In genomic region chr16:89871382-89871781, GRCm38 (mm10) we compare ENCODE assay signal across 12 mouse cellular contexts.
DNase-seq lines count a peak whose midpoint lies in the region; ATAC-seq and TF ChIP-seq lines count a peak whose summit lies in the region.
"Had no signal": no experiment of that assay in that cellular context is flagged by ENCODE, and none has a peak within 500 bp of the region (broad histone marks: within the 10 kb centered on the region; RNA-seq: fewer than 3 reads in every experiment).

No protein-coding gene starts in this region.

- H3K27ac ChIP-seq in forebrain, postnatal 0 days (ENCODE audit: low read depth, low read length), result 0 out of 2 replicates have a peak overlapping the region, but pooled peaks have one; percentile 15
- H3K27ac ChIP-seq in forebrain, embryonic 10.5 days, result no peak overlapping the region
- H3K27ac ChIP-seq in midbrain, embryonic 14.5 days (replicated peaks; ENCODE audit: low read depth, low read length), result no peak overlapping the region
- H3K27ac ChIP-seq in midbrain, embryonic 15.5 days, result no peak overlapping the region
- 0 out of 2 replicates have a peak overlapping the region, but pooled peaks have one; percentile 64 for H3K27ac ChIP-seq in liver, embryonic 11.5 days (ENCODE audit: low read depth, low read length)

- intact Hi-C loops in gastrocnemius, postnatal 14 days (cut with DNase I; ENCODE audit: low total_unique reads), result no loop called here
- intact Hi-C loops in gastrocnemius, postnatal 36 days (cut with DNase I), result no loop called here

- no peak for TF ChIP-seq CTCF in forebrain, postnatal 0 days (IDR thresholded peaks at IDR 0.05; ENCODE audit: low read depth)

- H3K4me2 ChIP-seq in forebrain, postnatal 0 days (ENCODE audit: low read depth), result no peak overlapping the region
- no peak overlapping the region for H3K4me2 ChIP-seq in midbrain, embryonic 14.5 days (ENCODE audit: low read length)
- H3K4me2 ChIP-seq in midbrain, embryonic 15.5 days, result no peak overlapping the region
- peak overlapping the region; percentile 58 for H3K4me2 ChIP-seq in liver, embryonic 11.5 days

- H3K27me3 ChIP-seq in forebrain, postnatal 0 days (ENCODE audit: insufficient read depth, low read length), result no peaks in the 10 kb centered on the region
- H3K27me3 ChIP-seq in forebrain, embryonic 10.5 days (ENCODE audit: poor library complexity, severe bottlenecking), result no peaks in the 10 kb centered on the region
- no peaks in the 10 kb centered on the region for H3K27me3 ChIP-seq in midbrain, embryonic 14.5 days (ENCODE audit: control insufficient read depth, insufficient read depth, low read length)
- H3K27me3 ChIP-seq in midbrain, embryonic 15.5 days (replicated peaks), result no peaks in the 10 kb centered on the region
- no peaks in the 10 kb centered on the region for H3K27me3 ChIP-seq in liver, embryonic 11.5 days (replicated peaks; ENCODE audit: control insufficient read depth, insufficient read depth, low read length)

- no peak overlapping the region for H3K9ac ChIP-seq in forebrain, postnatal 0 days
- no peak overlapping the region for H3K9ac ChIP-seq in midbrain, embryonic 14.5 days (replicated peaks; ENCODE audit: low read length)
- H3K9ac ChIP-seq in midbrain, embryonic 15.5 days, result no peak overlapping the region
- peak overlapping the region; percentile 3; the same call in 1 of the 2 replicates for H3K9ac ChIP-seq in liver, embryonic 11.5 days (ENCODE audit: low read depth, low read length)

- H3K4me1 ChIP-seq in forebrain, postnatal 0 days (ENCODE audit: insufficient read depth), result 0 out of 2 replicates have a peak, but pooled peaks cover 6% of the 10 kb centered on the region
- H3K4me1 ChIP-seq in forebrain, embryonic 10.5 days, result peaks cover 35% of the 10 kb centered on the region
- peaks cover 22% of the 10 kb centered on the region for H3K4me1 ChIP-seq in midbrain, embryonic 14.5 days (ENCODE audit: control insufficient read depth, insufficient read depth, low read length)
- peaks cover 29% of the 10 kb centered on the region for H3K4me1 ChIP-seq in midbrain, embryonic 15.5 days
- peaks cover 23% of the 10 kb centered on the region for H3K4me1 ChIP-seq in liver, embryonic 11.5 days (replicated peaks; ENCODE audit: control insufficient read depth, insufficient read depth, low read length)

- no peaks in the 10 kb centered on the region for H3K9me3 ChIP-seq in forebrain, postnatal 0 days (ENCODE audit: low read length)
- peaks cover 14% of the 10 kb centered on the region; the same call in 1 of the 2 replicates for H3K9me3 ChIP-seq in forebrain, embryonic 10.5 days
- 0 out of 2 replicates have a peak, but pooled peaks cover 3% of the 10 kb centered on the region for H3K9me3 ChIP-seq in midbrain, embryonic 14.5 days (ENCODE audit: control insufficient read depth, low read length)
- H3K9me3 ChIP-seq in midbrain, embryonic 15.5 days, result no peaks in the 10 kb centered on the region
- no peaks in the 10 kb centered on the region for H3K9me3 ChIP-seq in liver, embryonic 11.5 days (ENCODE audit: control insufficient read depth, low read length)

- H3K4me3 ChIP-seq in forebrain, postnatal 0 days (ENCODE audit: low read depth, low read length), result no peak overlapping the region
- H3K4me3 ChIP-seq in forebrain, embryonic 10.5 days, result no peak overlapping the region
- H3K4me3 ChIP-seq in midbrain, embryonic 14.5 days (replicated peaks; ENCODE audit: low read depth, low read length), result no peak overlapping the region
- no peak overlapping the region for H3K4me3 ChIP-seq in midbrain, embryonic 15.5 days
- H3K4me3 ChIP-seq in liver, embryonic 11.5 days (ENCODE audit: low read depth, low read length), result no peak overlapping the region; the same call in 1 of the 2 replicates

- WGBS in forebrain, postnatal 0 days, result 34% methylated on average over 13 of the region's 13 CpGs
- 88% methylated on average over 13 of the region's 13 CpGs for WGBS in forebrain, embryonic 10.5 days
- 57% methylated on average over 13 of the region's 13 CpGs for WGBS in midbrain, embryonic 14.5 days
- WGBS in midbrain, embryonic 15.5 days, result 55% methylated on average over 13 of the region's 13 CpGs
- WGBS in liver, embryonic 11.5 days, result 43% methylated on average over 13 of the region's 13 CpGs

- peak; percentile 44 for ATAC-seq in forebrain, postnatal 0 days
- ATAC-seq in midbrain, embryonic 14.5 days (ENCODE audit: low FRiP score, low TSS enrichment), result no peak
- ATAC-seq in midbrain, embryonic 15.5 days (replicated peaks), result no peak
- peak; percentile 19; the same call in 1 of the 2 replicates for ATAC-seq in liver, embryonic 11.5 days (replicated peaks; ENCODE audit: low FRiP score)
- 0 out of 2 replicates have a peak, but pooled peaks have one; percentile 12 for ATAC-seq in monocyte, adult 5-6 weeks (replicated peaks; ENCODE audit: insufficient number of reproducible peaks, low FRiP score, low TSS enrichment, poor library complexity, severe bottlenecking)
- ATAC-seq: intestine, postnatal 0 days had no signal

- H3K36me3 ChIP-seq in forebrain, postnatal 0 days (ENCODE audit: insufficient read depth), result no peaks in the 10 kb centered on the region
- H3K36me3 ChIP-seq in forebrain, embryonic 10.5 days (replicated peaks), result peaks cover 51% of the 10 kb centered on the region
- H3K36me3 ChIP-seq in midbrain, embryonic 14.5 days (ENCODE audit: control insufficient read depth, insufficient read depth, low read length), result 0 out of 2 replicates have a peak, but pooled peaks cover 6% of the 10 kb centered on the region
- H3K36me3 ChIP-seq in midbrain, embryonic 15.5 days (replicated peaks), result no peaks in the 10 kb centered on the region
- H3K36me3 ChIP-seq in liver, embryonic 11.5 days (ENCODE audit: control insufficient read depth, insufficient read depth, low read length), result peaks cover 6% of the 10 kb centered on the region; the same call in 1 of the 2 replicates

- peak; percentile 53 for DNase-seq in forebrain, postnatal 0 days
- DNase-seq in forebrain, embryonic 10.5 days (ENCODE audit: extremely low spot score, low spot score), result no peak
- DNase-seq in midbrain, embryonic 14.5 days, result peak; percentile 36
- no peak for DNase-seq in liver, embryonic 11.5 days (ENCODE audit: low spot score)
- no peak for DNase-seq in gastrocnemius, postnatal 14 days
- DNase-seq in gastrocnemius, postnatal 36 days, result no peak
- DNase-seq: embryo, embryonic 11 days; gastrocnemius, postnatal 10 days; heart, postnatal 36 days had no signal

Comparison
In these comparisons a context has a peak if more than half of its experiments do, and no peak if none do; other contexts are left out.
1. DNase-seq: peak in forebrain, postnatal 0 days (single experiment) and midbrain, embryonic 14.5 days (single experiment); none in forebrain, embryonic 10.5 days (single experiment), liver, embryonic 11.5 days (single experiment), gastrocnemius, postnatal 14 days (single experiment) and gastrocnemius, postnatal 36 days (0 of 2).
2. H3K27ac ChIP-seq: peak in forebrain, postnatal 0 days (single experiment) and liver, embryonic 11.5 days (single experiment); none in forebrain, embryonic 10.5 days (single experiment), midbrain, embryonic 14.5 days (single experiment) and midbrain, embryonic 15.5 days (single experiment).
3. ATAC-seq: peak in forebrain, postnatal 0 days (single experiment), liver, embryonic 11.5 days (single experiment) and monocyte, adult 5-6 weeks (single experiment); none in midbrain, embryonic 14.5 days (single experiment) and midbrain, embryonic 15.5 days (single experiment).